Mouse (Mus musculus): ENCODE data around the gene Satb1. TPM values are rescaled to one million over a fixed set of nuclear protein-coding genes. Genes with fewer than 3 reads are reported as not detected.

Satb1 gene
- 286 TPM for polyA plus RNA-seq (2017; shearing (Covaris generic))

GRCm38 (mm10) chr17:51832900-51833577 is at the start of gene Satb1:
Gene Satb1 (minus strand): TSS chr17:51833290.

